Mouse (Mus musculus) midbrain, embryonic 16.5 days (tissue): Measurements from ENCODE around the gene D130043K22Rik. TPM values are rescaled to one million over a fixed set of nuclear protein-coding genes. Genes with fewer than 3 reads are reported as not detected.

Experiments used
- ATAC-seq: fragments of 200-750 bp; cut with Nextera tagmentation; 2 replicates; pipeline ENCODE4 v1.8.0; 2017; ENCODE audit warnings: moderate TSS enrichment
- H3K27ac ChIP-seq: fragments of 300-500 bp; sonication (generic); 2 replicates; pipeline ENCODE4 v1.5.1; 2014; ENCODE audit warnings: mild to moderate bottlenecking, low read length, mixed read lengths
- H3K27me3 ChIP-seq: fragments of 300-500 bp; sonication (generic); 2 replicates; pipeline ENCODE4 v1.6.1; 2014; ENCODE audit warnings: low read depth, low read length, mixed read lengths; ENCODE audit not compliant: control insufficient read depth, insufficient read depth
- H3K36me3 ChIP-seq: fragments of 300-500 bp; sonication (generic); 2 replicates; pipeline ENCODE4 v1.6.1; 2014; ENCODE audit warnings: mild to moderate bottlenecking, low read length, moderate library complexity, mixed read lengths; ENCODE audit not compliant: control insufficient read depth, insufficient read depth
- H3K4me1 ChIP-seq: fragments of 300-500 bp; sonication (generic); 2 replicates; pipeline ENCODE4 v1.6.1; 2014; ENCODE audit warnings: mild to moderate bottlenecking, low read length, mixed read lengths; ENCODE audit not compliant: control insufficient read depth, insufficient read depth
- H3K4me2 ChIP-seq: fragments of 300-500 bp; sonication (generic); 2 replicates; pipeline ENCODE4 v1.6.1; 2014; ENCODE audit warnings: mild to moderate bottlenecking, low read length, mixed read lengths
- H3K4me3 ChIP-seq: fragments of 300-500 bp; sonication (generic); 2 replicates; pipeline ENCODE4 v1.5.1; 2014; ENCODE audit warnings: low read depth, mild to moderate bottlenecking, low read length, moderate library complexity, mixed read lengths
- H3K9ac ChIP-seq: fragments of 300-500 bp; sonication (generic); 2 replicates; pipeline ENCODE4 v1.6.1; 2014; ENCODE audit warnings: low read depth, low read length, mixed read lengths
- H3K9me3 ChIP-seq: fragments of 300-500 bp; sonication (generic); replicated peaks from 2 replicates; pipeline ENCODE4 v1.6.1; 2014; ENCODE audit warnings: mild to moderate bottlenecking, low read length, mixed read lengths; ENCODE audit not compliant: control insufficient read depth, poor library complexity, severe bottlenecking
- WGBS: fragments of 180-500 bp; shearing (Covaris S2); extraction: QIAGEN DNeasy Blood & Tissue Kit; methylation state at CpG from one replicate; pipeline ENCODE4 v1.1.7; 2014; 5-methylcytosine and 5-hydroxymethylcytosine counted together
- polyA plus RNA-seq: library from polyadenylated mRNA; unstranded; fragments of >200 nt; fragmentation: Nextera tagmentation; extraction: Ambion mirVana; gene quantifications from 2 replicates; pipeline ENCODE4 v1.2.1, GENCODE M21; 2015

The D130043K22Rik gene
- polyA plus RNA-seq, 1 experiment from 2014 or later, result 10.2 TPM

DNA sequence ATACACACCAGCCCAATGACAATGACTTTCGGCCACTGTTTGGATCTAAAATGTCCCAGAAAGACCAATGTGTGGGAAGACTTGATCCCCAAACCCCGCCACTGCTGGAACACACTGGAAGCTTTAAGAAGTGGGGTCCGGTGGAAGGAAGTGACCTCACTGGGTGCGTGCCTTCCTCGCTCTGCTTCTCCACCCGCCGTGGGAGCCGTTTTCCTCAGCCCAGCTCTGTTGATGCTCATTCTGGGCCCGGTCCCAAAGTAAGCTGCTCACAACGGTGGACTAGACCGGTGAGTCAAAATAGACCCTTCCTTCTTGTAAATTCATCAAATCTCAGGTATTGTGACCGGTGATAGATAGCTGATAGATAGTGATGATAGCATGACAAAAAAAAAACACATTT is 60.5 kb downstream of the D130043K22Rik start:
- Histone ChIP-seq H3K9me3 (no peaks in the 10 kb centered on the region), H3K36me3 (peaks cover 4% of the 10 kb centered on the region; the same call in 1 of the 2 replicates), H3K4me1 (no peaks in the 10 kb centered on the region), H3K4me2 (no peak overlapping the region), H3K27me3 (no peaks in the 10 kb centered on the region), H3K27ac (no peak overlapping the region), H3K4me3 (no peak overlapping the region), H3K9ac (no peak overlapping the region)
- no peak for ATAC-seq
- WGBS, result 94% methylated on average over 12 of the region's 12 CpGs

DNA sequence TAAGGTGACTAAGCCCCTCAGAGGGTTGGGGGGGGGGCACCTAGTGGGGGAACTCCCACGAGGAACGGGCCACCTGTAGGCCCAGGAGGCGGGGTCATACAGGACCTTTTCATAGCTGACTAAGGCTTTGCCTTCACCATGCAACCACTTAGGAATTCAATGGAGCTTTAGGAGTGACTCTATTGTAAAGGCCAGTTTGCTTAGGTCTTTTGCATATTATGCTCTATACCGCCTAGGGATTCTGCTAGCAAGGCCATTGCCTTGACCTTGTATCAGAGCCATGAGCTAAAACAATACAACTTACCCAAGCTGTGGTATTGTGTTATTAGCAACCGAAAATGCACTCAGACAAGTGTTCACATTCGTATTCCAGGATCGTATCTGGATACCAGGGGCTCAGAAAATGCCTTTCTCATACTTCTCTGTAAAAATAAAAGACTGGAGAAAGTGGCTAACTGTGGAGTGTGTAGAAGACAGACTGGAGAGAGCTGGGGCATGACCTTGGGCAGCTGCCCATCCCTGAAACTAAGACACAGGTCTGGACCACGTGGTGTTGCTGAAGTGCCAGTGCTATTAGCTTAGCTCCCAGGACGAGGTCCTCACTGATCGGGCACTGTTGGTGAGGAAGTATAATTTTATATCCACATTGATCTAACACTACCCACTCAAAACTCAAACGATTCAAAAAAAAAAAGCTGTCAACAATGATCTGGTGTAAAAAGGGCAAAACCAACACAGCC is 62.1 kb downstream of the D130043K22Rik start:
- Histone ChIP-seq H3K9me3 (no peaks in the 10 kb centered on the region), H3K4me1 (no peaks in the 10 kb centered on the region), H3K27me3 (no peaks in the 10 kb centered on the region), H3K36me3 (peaks cover 5% of the 10 kb centered on the region; the same call in 1 of the 2 replicates), H3K27ac (no peak overlapping the region), H3K4me3 (no peak overlapping the region), H3K4me2 (no peak overlapping the region), H3K9ac (no peak overlapping the region)
- WGBS, result 62% methylated on average over 11 of the region's 11 CpGs
- no peak for ATAC-seq

DNA sequence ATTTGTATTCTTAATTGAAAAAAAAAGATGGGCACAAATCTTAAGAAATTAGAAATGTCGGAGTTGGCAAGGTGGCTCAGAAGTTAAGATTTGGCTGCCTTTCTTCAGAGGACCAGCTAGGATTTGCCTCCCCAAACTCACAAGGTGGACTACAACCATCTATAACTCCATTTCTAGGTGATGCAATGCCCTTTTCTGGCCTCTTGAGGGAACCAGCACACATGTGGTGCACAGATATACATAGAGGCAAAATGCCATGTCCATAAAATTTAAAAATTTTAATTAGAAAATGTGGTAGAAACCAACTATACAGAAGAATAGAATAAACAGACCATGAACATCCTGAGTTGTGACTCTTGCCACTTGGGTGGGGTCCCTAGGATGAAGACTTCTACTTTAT is 64.2 kb downstream of the D130043K22Rik start:
- no peaks in the 10 kb centered on the region for H3K27me3 ChIP-seq
- no peak overlapping the region for H3K27ac ChIP-seq
- no peaks in the 10 kb centered on the region for H3K9me3 ChIP-seq
- no peak overlapping the region for H3K4me2 ChIP-seq
- ATAC-seq, result no peak
- no peak overlapping the region for H3K4me3 ChIP-seq
- 97% methylated on average over 1 of the region's 1 CpGs for WGBS
- peaks cover 11% of the 10 kb centered on the region; the same call in 1 of the 2 replicates for H3K36me3 ChIP-seq
- no peak overlapping the region for H3K9ac ChIP-seq
- no peaks in the 10 kb centered on the region for H3K4me1 ChIP-seq

DNA sequence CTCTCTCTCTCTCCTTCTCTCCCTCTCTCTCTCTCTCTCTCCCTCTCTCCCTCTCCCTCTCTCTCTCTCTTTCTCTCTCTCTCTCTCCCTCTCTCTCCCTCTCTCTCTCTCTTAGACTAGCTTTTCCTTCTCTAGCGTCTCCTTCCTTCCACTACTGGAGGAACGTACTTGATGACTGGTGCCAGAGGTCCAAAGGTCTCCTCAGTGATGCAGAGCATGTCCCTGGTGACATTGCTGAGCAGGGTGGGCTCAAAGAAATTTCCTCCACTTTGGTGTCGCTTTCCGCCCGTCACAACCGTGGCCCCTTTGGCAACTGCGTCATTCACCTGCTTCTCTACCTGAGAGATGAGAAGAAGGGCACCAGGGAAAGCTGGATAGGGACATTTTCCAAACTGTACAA is 68.6 kb downstream of the D130043K22Rik start:
- WGBS, result 93% methylated on average over 7 of the region's 7 CpGs
- no peak overlapping the region for H3K9ac ChIP-seq
- H3K4me2 ChIP-seq, result no peak overlapping the region
- H3K27me3 ChIP-seq, result no peaks in the 10 kb centered on the region
- no peaks in the 10 kb centered on the region for H3K9me3 ChIP-seq
- no peak overlapping the region for H3K4me3 ChIP-seq
- peaks cover 19% of the 10 kb centered on the region for H3K36me3 ChIP-seq
- no peaks in the 10 kb centered on the region for H3K4me1 ChIP-seq
- H3K27ac ChIP-seq, result no peak overlapping the region
- no peak for ATAC-seq

DNA sequence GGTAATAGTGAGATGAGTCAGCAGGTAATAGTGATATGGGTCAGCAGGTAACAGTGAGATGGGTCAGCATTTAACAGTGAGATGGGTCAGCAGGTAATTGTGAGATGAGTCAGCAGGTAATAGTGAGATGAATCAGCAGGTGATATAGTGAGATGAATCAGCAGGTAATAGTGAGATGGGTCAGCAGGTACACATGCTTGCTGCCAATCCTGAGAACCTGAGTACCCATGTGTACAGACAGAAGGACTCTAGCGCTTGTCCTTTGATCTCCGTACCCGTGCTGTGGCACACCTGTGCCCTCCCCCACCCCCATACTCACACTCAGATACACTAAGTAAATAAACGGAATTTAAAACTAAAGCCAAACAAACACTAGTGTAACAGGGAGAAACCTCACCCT is 70.0 kb downstream of the D130043K22Rik start:
- no peak overlapping the region for H3K27ac ChIP-seq
- no peak for ATAC-seq
- H3K4me3 ChIP-seq, result no peak overlapping the region
- H3K27me3 ChIP-seq, result no peaks in the 10 kb centered on the region
- H3K4me2 ChIP-seq, result no peak overlapping the region
- H3K9me3 ChIP-seq, result no peaks in the 10 kb centered on the region
- no peaks in the 10 kb centered on the region for H3K4me1 ChIP-seq
- H3K36me3 ChIP-seq, result peaks cover 22% of the 10 kb centered on the region
- no peak overlapping the region for H3K9ac ChIP-seq
- 94% methylated on average over 4 of the region's 4 CpGs for WGBS

DNA sequence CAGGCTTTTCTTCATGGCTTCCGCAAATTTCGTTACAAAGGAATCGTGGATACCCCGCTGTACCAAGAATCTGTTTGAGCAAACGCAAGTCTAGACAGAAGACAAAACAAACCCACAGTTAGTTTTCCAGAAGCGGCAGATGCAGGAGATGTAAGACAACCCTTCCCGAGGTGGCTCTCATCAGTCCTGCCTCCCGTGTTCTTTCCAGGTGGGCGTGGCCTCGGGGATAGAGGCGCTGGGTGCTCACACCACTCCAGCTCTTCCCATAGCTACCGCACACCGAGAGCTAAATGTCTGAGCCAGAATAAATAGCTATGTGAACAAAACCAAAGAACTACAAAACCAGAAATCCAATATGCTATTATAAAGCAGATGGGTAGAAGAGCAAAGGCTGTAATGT is 70.9 kb downstream of the D130043K22Rik start:
- H3K9ac ChIP-seq, result no peak overlapping the region
- no peak overlapping the region for H3K27ac ChIP-seq
- H3K4me1 ChIP-seq, result no peaks in the 10 kb centered on the region
- no peaks in the 10 kb centered on the region for H3K9me3 ChIP-seq
- no peak overlapping the region for H3K4me3 ChIP-seq
- peaks cover 22% of the 10 kb centered on the region for H3K36me3 ChIP-seq
- no peaks in the 10 kb centered on the region for H3K27me3 ChIP-seq
- ATAC-seq, result no peak
- 75% methylated on average over 13 of the region's 13 CpGs for WGBS
- H3K4me2 ChIP-seq, result no peak overlapping the region

DNA sequence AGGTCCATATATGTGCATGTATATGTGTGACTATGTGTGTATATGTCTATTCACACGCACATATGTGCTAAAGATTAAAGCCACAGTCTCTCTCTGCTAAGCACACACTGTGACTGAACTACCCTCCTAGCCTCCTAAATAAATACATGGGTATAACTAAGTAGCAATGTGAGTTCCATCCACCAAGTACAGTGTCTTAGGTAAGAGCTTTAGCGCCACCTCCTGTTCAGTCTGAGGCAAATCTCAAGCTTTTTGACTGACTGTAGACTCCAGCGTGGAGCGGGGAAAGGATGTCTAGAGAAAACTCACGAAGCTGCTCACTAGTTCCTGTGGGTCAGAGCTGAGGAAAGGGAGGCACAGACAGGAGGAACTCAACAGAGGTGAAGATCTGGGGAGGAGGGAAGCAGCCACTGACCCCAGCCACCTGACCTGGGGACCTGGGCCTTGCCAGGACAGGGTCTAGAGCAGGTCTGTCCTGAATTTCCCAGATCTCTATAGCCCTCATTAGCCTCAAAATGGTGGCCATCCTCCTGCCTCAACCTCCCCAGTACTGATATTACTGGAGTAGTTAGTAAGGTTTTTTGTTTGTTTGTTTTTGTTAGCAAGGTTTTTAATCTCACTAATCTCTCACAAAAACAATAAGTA is 75.5 kb downstream of the D130043K22Rik start:
- H3K4me3 ChIP-seq, result no peak overlapping the region
- peak; percentile 75 for ATAC-seq
- H3K36me3 ChIP-seq, result peaks cover 26% of the 10 kb centered on the region
- WGBS, result 29% methylated on average over 5 of the region's 5 CpGs
- no peak overlapping the region for H3K27ac ChIP-seq
- H3K4me2 ChIP-seq, result no peak overlapping the region
- no peak overlapping the region for H3K9ac ChIP-seq
- no peaks in the 10 kb centered on the region for H3K9me3 ChIP-seq
- no peaks in the 10 kb centered on the region for H3K4me1 ChIP-seq
- no peaks in the 10 kb centered on the region for H3K27me3 ChIP-seq

DNA sequence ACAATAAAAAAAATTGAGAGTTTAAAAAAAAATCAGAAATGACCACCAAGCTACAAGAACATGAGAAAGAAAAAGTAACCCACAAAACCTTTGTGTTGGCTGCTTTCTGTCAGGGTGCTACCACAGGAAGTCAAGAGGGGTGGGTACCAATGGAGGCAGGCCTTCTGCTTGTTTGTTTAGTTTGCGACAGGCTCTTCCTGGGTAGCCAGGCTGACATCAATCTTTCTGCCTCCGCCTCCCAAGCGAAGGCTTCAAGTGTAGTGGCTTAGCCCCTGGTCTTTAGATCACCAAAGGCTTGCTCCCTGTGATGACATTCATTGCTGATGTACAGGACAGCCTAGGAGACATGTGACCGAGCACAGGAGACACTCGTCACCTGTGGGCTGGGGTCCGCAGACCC is 76.3 kb downstream of the D130043K22Rik start:
- peaks cover 28% of the 10 kb centered on the region for H3K36me3 ChIP-seq

DNA sequence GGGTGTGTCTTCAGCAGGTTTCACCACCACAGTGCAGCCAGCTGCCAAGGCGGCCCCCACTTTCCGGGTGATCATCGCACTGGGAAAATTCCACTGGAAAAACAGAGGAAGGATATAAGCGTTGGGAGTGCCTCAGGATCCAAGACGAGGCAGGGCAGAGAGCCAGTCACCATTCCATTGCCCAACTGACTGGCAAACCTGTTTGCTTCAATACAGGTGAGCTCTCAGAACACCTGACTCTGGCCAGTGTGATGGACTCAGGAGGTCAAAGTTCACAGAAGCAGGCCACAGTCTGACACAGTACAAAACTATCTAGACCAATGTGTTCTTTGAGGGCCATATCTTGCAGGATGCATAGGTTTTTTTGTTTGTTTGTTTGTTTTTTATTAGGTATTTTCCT is 79.1 kb downstream of the D130043K22Rik start:
- WGBS, result 95% methylated on average over 5 of the region's 5 CpGs
- no peak overlapping the region for H3K27ac ChIP-seq
- no peak overlapping the region for H3K9ac ChIP-seq
- H3K27me3 ChIP-seq, result no peaks in the 10 kb centered on the region
- H3K4me1 ChIP-seq, result no peaks in the 10 kb centered on the region
- no peak overlapping the region for H3K4me3 ChIP-seq
- no peak for ATAC-seq
- H3K36me3 ChIP-seq, result peaks cover 20% of the 10 kb centered on the region
- no peaks in the 10 kb centered on the region for H3K9me3 ChIP-seq
- H3K4me2 ChIP-seq, result no peak overlapping the region

More for the DNA sequence above, 76.3 kb downstream of the D130043K22Rik start:
- WGBS, result 90% methylated on average over 6 of the region's 6 CpGs
- no peak for ATAC-seq
- Histone ChIP-seq H3K4me1 (no peaks in the 10 kb centered on the region), H3K27me3 (no peaks in the 10 kb centered on the region), H3K9ac (no peak overlapping the region), H3K27ac (no peak overlapping the region), H3K4me2 (no peak overlapping the region), H3K4me3 (no peak overlapping the region), H3K9me3 (no peaks in the 10 kb centered on the region)
